Mouse (Mus musculus): ENCODE results near the gene Togaram1. TPM values are rescaled to one million over a fixed set of nuclear protein-coding genes. Genes with fewer than 3 reads are reported as not detected.

Gene Togaram1
- 17.5 TPM for polyA plus RNA-seq (2014; fragmentation: Illumina TruSeq; extraction: RNeasy Lipid Tissue Mini Kit (QIAGEN cat#74804); ENCODE audit: low read depth, low replicate concordance)

GRCm38 (mm10) chr12:64965124-64966026 is at the start of gene Togaram1, which contains the start of gene Klhl28:
Gene Togaram1, plus strand, starts transcription at chr12:64965804.
Gene Klhl28, minus strand, starts transcription at chr12:64965534.

DNA sequence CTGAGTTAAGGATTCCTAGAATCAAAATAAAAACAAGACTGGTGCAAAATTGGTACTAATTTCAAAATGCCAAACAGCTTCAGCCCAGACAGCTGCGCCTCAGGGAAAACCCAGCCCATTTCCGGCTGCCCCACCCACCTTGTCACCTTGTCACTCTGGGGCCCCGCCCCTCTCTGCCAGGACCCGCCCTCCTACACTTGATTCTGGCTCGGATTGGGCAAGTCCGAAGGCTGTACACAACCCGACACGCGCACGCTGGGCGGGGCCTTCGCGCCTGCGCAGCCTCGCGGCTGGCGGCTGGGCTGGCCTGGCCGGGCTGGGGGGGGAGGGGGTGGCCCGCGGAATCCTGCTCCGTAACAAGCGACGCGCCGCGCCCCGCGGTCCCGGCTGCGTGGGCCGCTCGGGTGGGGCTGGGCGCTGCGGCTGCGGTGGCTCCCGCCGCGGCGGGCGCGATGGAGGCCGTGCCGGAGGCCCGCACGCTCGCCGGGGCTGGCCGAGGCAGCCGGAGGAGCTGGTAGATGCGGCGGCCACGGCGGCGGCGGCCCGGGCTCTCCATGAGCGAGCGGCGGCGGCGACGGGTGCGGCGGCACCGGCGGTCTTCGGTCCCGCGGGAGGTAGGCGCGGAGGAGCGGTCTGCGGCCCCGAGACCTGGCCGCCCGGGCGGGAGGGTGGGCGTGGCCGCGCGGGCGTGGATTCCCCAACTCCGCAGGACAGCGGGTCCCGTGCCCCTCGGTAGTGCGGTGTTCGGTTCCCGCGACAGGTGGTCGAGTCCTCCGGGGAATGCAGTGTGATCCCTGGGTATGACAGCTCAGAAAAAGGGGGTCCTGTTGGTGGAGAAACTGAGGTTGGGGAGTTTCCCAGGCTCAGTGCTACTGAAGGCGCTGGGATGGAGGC is 47.8 kb upstream of the Togaram1 start, which contains the start of gene Gm527:
TSS of gene Gm527 (plus strand) at position 329 of the 894 bp plus-strand sequence.

GRCm38 (mm10) chr12:65036190-65036870 is 70.7 kb downstream of the Togaram1 start, which contains the start of gene Prpf39:
Gene Prpf39, plus strand, starts transcription at chr12:65036333.

Other genes with a start within 250 kb of the Togaram1 start
- gene Gm527, start 47.9 kb upstream of the Togaram1 start, polyA plus RNA-seq (2014; fragmentation: Illumina TruSeq; extraction: RNeasy Lipid Tissue Mini Kit (QIAGEN cat#74804); ENCODE audit: low read depth, low replicate concordance) = 7.2 TPM
- 4.8 TPM for gene Klhl28, start 270 bp upstream of the Togaram1 start, polyA plus RNA-seq (2014; fragmentation: Illumina TruSeq; extraction: RNeasy Lipid Tissue Mini Kit (QIAGEN cat#74804); ENCODE audit: low read depth, low replicate concordance)
- gene Prpf39, start 70.5 kb downstream of the Togaram1 start, polyA plus RNA-seq (2014; fragmentation: Illumina TruSeq; extraction: RNeasy Lipid Tissue Mini Kit (QIAGEN cat#74804); ENCODE audit: low read depth, low replicate concordance) = 41.9 TPM
- gene Fkbp3, start 108.2 kb downstream of the Togaram1 start, polyA plus RNA-seq (2014; fragmentation: Illumina TruSeq; extraction: RNeasy Lipid Tissue Mini Kit (QIAGEN cat#74804); ENCODE audit: low read depth, low replicate concordance) = 79.0 TPM
- gene Fancm, start 109.8 kb downstream of the Togaram1 start, polyA plus RNA-seq (2014; fragmentation: Illumina TruSeq; extraction: RNeasy Lipid Tissue Mini Kit (QIAGEN cat#74804); ENCODE audit: low read depth, low replicate concordance) = 6.7 TPM
- gene Mis18bp1, start 206.8 kb downstream of the Togaram1 start, polyA plus RNA-seq (2014; fragmentation: Illumina TruSeq; extraction: RNeasy Lipid Tissue Mini Kit (QIAGEN cat#74804); ENCODE audit: low read depth, low replicate concordance) = 0.65 TPM

Measured in adipose tissue, adult 10 weeks (tissue).